Mouse (Mus musculus) spleen, postnatal 10 days (tissue): ENCODE measurements around the gene Adat1.
A peak's percentile ranks its signal among the peaks of the same experiment; 100 is the strongest.

Experiments
- DNase-seq, 2 experiments: peaks; one replicate each; pipeline ENCODE4 v3.0.0; 2021 to 2022; ENCODE audit warnings: low spot score in 2 of 2

Adat1 gene

DNA sequence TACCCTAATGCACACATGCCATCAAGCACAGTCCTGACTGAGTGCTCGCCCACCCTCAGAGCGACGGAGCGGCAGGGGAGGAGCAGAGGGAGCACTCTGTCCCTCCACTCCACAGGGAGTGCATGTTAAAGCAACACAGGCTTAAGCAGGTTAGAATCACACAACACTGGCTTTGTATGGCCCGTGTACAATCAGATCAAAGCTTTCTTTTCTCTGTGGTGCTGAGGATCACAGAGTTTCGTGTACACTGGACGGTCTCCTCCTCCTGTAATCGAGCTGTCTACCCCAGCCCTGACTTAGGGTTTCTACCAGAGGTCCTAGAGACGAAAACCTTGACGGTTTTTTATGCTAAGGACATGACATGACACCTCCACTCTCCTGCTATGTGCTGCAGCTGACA is 23.6 kb downstream of the Adat1 start:
- DNase-seq = no peak

DNA sequence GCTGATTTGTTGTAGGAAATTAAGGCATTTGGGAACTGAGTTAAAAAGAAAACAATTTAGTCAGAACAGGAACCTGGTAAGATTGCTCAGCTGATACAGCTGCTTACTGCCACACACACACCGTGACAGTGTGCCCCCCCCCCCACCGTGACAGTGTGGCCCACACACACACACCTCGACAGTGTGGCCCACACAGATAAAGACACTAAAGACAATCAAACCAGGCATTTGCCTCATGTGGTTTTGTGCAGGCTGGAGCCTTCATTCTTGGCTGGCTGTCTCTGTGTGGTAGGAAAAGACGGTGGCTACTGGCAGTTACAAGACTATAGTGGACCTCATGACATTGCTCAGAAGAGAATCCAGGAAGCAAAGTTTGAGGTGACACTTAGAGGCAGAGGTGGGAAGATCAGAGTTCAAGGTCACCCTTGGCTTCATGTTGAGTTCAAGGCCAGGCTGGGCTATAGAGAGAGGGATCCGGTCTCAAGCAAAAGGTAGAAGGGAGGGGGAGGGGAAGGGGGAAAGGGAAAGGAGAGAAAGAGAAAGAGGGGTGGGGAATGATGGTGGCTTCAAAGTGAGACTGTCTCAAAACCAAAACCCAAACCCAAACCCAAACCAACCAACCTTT is 24.7 kb downstream of the Adat1 start:
- DNase-seq = no peak

DNA sequence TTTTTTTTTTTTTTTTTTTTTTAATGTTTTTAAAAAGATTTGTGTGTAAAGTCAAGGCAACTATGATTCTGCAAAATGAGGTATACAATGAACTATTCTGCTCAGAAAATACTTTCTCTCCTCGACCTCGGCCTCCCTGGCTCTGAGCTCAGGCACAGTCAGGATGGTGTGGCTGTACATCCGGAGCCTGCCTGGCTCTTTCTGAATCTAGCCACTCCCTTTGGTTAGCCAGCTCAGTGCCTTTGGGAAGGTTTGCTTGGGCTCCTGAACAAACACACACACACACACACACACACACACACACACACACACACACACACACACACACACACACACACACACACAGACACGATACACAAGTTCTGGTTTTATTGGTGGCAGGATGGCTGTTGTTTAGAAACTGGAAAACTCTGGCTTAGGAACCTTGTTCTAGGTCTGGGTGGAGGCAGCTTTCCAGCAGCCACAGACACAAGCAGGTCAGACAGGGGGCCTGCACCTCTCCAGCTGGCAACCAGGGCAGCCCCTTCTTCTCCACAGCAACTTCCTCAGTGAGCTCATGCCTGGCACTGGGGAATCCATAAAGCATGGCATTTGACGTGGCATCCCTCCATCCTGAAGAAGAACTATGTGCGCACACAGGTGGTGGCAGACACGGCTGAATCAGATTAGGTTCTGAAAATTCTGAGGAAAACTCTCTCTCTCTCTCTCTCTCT is 27.1 kb downstream of the Adat1 start:
- DNase-seq = no peak

DNA sequence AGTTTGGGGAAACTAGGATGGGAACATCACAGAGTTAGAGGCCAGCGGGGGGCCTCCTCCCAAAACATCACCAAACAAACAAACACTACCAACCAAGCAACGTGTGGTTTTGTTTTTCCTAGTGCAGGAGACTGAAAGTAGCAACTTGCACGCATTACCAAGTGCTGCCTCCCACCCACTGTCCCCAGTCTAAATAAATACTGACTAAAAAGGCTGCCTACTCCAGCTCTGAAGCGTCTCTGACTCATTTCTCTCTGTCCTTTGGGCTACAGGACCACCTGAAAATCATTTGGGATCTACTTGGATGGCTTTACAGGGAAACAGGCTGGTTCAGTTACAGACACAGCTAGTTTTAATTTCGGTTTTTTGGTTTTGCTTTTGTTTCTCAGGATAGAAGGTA is 27.8 kb downstream of the Adat1 start:
- DNase-seq = no peak

DNA sequence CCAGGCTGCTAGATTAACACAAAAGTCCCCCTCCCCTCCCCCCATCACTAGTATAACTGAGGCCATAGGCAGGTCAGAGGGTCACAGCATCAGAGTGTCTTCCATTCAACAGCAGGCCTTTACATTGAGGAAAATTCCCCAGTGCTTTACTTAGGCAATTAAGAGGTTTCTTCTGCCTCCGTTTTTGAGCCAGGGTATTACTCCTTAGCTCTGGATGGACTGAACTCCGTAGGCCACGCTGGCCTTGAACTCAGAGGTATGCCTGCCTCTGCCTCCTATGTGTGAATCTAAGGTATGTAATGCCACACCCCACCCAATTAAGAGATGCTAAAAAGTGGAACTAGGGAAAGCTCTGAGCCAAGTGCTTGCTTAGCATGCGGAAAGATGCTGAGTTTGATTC is 28.6 kb downstream of the Adat1 start:
- DNase-seq = no peak

DNA sequence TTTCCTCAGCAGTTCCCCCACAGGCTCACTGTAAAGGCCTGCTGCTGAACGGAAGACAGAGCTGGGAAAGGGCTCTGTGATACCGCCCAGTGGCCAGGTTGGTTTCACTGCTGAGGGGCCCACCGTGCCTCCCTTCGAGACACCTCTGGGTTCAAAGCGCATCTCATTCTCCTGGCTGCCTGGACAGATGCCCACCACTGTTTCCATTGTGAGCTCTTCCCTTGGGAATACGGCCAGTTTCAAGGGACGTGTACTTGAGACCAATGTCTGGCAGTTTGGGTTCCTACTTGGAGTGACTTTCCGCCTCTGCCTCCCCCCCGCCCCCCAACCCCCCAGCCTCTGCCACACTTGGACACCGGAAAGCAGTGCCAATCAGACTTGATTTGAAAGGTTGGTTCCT is 29.0 kb downstream of the Adat1 start:
- no peak for DNase-seq

DNA sequence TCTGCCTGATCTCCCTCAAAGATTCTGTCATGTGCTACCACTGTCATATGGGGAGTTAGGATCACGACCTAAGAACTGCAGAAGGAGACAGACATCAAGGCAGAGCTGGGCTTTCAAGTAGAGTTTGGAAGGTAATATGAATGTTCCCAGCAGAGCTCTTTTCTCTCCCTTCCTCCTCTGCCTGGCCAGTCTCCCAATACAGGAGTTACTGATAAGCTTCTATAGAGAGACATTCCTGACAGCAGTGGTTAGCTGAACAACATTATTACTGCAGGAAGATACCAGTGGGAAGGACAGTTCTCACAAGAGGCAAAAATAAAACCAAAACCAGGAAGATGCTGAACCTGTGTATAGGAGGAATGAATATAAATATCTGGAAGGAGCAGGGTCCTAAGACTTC is 29.5 kb downstream of the Adat1 start:
- DNase-seq = no peak

DNA sequence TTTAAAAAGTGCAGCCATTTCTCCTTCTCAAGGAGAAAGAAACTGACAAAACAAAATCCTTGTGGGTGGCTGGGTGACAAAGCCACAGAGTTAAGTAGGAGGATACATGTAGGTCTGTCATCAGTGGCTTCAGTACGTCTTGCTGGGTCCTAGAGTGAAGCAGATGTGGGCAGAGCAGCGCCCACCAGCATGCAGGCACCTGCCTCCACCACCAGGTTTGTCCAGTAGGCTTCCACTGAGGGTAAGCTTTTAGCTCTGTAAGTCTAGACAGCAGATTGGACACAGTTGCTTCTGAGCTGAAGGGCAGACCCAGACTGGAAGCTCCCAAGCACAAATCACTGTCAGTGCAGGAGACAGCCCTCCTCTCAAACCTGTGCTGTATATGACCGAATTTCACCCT is 30.8 kb downstream of the Adat1 start:
- DNase-seq = no peak

DNA sequence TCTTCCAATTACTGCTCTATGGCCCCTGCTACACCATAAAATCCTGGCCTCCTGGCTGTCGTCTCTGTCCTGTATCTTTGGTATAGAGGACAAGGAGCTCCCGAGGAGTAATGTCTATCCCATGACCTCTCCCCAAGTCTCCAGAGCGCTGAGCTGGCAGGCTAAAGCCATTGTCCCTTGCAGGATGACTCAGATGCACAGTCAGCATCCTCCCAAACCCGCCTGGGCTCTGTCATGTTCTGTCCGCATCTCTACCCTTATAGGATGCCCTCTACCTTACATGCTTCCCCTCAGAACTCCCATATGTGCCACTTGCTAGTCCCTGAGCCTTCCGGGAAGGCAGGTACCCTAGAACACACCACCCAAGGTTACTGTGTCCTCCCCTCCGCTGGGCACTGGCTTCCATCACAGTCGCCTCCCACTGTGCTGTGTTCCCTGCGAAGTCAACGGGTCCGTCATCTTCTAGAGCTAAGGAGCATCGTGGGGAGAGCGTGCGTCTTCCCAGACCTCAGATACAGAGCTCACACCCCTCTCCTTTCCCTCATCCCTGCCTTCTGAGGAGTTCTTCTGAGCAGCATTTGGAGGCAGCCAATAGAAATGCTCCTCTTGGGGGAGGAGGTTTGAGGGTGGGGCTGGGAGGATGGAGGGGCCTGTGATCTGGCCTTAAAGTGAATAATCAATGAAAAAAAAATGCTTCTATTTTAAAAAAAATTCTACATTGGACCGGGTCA is 31.3 kb downstream of the Adat1 start:
- DNase-seq = no peak

DNA sequence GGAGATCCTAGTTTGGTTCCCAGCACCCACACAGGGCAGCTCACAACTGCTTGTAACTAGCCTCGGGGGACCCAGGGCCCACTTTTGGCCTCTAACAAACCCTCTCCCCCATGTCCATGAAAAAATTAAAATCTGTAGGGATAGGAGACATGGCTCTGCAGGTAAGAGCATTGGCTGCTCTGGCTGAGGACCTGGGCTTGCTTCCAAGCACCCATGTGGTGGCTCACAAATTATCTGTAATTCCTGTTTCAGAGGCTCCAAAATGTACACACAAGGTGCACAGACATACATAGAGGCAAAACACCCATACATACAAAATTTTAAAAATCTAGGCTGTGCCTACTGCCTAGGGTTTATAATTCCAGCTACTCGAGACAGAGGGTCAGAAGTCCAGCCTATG is 34.9 kb downstream of the Adat1 start:
- DNase-seq = no peak

DNA sequence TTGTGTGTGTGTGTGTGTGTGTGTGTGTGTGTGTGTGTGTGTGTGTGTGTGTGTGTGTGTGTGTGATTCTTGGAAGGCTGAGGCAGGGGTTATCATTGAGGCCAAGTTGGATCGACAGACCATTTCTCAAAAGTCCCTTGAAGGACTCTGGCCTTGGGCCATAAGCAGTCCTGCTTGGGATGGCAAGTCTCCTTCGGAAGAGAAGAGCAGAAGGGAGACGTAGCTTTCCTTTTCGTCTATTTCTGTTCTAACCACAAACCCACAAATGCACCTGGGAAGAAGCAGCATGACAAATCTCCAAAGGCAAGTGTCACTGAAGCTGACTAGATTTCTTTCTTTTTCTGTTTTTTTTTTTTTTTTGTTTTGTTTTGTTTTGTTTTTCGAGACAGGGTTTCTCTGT is 36.2 kb downstream of the Adat1 start:
- DNase-seq = no peak

DNA sequence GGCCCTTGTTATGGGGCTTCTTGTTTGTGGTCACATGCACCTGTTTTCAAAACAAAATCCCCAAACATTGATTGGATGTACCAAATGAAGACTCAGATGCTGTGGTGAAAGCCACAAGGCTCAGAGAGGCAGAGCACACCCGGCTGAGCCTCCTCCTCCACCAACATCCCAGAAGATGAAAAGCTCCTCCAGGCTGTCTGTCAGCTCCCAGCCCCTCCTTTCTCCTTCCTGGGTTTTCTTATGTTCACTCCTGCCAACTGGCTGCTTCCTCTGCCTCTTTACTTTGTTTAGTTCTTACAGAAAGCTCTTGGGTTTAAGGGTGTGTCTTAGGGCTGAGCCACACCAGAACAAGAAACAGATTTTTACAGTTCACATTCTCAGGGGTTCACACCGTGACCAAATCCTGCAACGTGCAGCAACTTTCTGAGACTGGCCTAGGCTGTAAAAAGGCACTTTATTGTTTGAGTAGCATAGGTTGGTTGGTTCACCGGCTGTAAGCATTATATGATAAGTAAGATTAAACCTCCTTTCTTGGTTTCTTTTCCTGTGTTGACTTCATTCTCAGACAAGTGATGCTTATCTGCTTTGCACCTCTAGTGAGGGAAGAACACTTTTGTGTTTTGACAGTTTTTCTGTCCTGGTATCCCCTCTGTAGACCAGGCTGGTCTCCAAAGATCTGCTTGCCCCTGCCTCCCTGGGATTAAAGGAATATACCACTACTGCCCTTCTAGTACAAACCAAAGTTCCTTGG is 37.1 kb downstream of the Adat1 start:
- DNase-seq = no peak

DNA sequence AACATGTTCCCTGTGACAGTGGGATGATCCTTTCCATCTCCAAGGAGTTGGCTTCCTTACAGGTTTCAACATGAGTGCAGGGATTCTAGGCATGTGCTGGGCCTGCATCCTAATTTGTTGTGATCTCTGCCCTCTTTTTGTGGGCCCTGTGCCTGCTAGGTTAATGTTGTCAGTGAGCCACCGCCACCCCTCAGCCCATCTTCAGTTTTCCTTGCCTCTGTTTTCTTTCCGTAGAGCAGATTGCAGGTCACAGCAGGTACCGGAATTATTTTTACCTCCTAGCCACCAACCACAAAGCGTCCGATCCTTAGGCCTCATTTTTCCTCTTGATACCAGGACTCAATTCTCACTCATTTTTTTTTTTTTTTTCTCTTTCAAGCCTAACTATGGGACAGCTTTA is 40.2 kb downstream of the Adat1 start:
- no peak for DNase-seq

DNA sequence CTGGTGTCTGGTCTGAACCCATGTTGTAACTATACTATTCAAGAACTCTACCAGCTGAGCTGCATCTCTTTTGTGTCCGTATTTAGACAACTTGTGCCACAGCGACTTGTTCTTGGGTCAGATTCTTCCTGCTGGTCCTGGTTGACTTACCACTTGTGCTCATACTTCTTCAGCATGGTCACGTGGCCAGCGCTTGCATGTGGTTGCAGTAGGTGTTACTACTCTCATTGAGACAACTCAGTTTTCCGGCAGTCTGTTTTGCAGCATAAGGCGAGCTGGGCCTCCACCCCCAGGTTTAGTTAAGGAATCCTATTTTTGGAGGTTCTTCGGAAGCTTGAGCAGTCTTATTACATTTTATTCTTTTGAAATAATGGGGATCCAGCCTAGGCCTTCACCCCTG is 40.8 kb downstream of the Adat1 start:
- peak in 1 of 2 experiments; percentile 63 for DNase-seq

DNA sequence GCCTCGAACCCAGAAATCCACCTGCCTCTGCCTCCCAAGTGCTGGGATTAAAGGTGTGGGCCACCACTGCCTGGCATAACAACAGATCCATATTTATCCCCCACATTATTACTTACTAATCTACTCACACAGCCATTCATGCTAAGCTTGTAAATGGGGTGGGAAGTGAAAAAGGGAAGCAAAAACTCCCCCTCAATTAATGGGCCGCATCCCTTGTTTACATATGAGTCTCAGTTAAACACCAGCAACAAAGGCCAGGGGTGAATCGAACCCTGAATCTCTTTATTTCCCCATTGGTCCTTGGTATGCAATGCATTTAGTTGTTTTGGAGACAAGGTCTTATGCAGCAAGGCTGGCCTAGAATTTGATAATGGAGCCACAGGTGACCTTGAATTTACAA is 41.3 kb downstream of the Adat1 start:
- no peak for DNase-seq

DNA sequence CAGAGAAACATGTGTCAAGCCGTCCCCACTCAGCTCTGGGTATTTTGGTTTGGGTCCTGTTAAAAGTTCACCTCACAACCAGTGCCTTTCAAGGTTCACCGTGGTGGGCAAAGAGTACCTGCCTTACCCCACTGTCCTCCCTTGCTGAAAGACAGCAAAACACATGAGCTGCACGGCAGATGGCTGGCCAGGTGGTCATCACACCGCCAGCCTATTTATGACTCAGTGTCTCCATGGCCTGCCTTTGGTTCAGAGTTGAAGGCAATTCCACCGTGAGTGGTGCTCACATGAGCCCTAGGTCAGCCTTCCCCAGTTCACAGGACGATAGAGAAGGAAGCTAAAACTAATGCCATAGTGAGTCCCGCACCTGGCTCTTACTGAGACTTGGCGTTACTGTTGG is 44.1 kb downstream of the Adat1 start:
- no peak for DNase-seq

DNA sequence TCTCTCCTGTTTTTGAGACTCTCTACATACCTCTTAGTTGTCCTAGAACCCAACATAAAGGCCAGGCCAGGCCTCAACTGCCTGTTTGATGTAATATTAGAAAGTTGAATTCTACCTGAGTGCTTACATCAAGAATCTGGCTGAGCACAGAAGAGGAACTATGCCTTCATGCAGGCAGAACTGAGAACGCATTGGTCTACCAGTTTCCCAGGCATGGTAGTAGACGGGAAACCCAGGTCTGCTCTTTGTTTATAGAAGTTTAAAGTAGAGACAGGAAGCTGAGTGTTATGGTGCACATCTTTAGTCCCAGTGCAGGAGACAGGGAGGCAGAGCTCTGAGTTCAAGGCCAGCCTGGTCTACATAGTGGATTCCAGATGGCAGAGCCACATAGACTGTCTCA is 45.0 kb downstream of the Adat1 start:
- no peak for DNase-seq

DNA sequence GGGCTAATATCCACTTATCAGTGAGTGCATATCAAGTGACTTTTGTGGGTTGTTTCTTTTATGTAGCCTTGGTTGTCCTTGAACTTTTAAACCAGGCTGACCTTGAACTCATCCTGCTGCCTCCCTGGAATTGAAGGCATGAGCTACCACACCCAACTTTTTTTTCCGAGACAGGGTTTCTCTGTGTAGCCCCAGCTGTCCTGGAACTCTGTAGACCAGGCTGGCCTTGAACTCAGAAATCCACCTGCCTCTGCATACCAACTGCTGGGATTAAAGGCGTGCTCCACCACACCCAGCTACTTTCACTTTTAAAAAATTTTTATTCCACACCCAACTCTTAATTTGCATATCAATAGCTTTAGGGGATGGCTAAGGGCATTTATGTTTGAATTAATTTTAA is 48.6 kb downstream of the Adat1 start:
- no peak for DNase-seq

DNA sequence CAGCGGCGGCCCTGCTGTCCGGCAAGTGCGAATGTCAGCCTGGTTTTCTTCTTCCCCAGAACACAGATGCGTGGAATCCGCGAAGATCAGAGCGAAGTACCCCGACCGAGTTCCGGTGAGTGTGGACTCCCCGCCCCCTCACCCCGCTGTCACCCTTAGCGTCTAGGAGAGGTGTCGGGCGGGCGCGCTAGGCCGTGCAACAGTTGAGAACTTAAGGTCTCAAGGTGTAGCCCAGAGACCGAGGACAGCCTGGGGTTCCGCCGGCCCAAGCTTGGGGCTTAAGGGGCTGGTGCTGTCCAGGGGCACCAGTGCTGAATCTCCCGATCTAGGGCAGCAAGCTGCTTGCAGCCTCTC is 51.0 kb downstream of the Adat1 start:
- DNase-seq = peak in 1 of 2 experiments; percentile 79

DNA sequence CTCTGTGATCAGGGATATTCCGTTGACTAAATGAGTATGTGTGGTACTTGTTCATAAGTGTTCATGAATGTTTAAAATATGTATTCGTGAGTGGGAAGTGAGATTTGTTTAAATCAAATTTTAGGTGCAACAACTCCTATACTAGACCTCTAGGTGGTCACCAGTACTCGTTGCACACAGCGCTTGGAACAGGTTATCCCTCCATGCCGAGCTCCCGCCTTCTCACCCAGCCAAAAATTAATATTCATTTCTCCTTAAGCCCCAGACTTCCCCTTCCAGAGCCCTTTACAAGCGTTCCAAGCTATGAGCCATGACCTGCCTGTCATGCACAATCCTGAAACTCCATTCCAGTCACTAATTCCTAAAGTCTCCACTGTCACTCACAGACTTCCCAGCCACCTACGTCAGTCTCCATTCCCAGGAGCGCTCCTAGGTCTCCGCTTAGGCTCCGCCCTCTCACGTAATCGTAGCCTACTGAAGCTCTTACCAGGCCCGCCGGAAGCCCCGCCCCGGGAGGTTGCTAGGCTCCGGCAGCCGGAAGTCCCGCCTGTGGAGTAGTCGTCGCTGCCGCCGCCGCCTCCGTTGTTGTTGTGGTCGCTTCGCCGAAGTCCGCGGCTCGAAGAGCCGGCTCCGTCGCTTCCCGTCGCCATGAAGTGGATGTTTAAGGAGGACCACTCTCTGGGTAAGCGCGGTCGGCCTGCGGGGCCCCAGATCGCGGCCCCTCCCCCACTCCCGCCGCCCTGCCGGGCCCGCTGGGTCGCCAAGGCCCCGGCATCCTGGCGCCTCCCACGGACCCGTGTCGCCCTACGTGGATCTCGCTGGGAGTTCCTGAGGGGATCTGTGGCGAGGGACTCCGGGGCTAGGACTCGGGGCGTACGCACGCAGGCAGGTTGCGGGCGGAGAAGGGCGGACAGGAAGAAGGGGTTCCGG is 51.7 kb downstream of the Adat1 start, which contains the start of gene Gabarapl2:
Gabarapl2 (plus strand) TSS at position 533 of the 930 bp plus-strand sequence.
- DNase-seq = peak; percentile 95 to 99

DNA sequence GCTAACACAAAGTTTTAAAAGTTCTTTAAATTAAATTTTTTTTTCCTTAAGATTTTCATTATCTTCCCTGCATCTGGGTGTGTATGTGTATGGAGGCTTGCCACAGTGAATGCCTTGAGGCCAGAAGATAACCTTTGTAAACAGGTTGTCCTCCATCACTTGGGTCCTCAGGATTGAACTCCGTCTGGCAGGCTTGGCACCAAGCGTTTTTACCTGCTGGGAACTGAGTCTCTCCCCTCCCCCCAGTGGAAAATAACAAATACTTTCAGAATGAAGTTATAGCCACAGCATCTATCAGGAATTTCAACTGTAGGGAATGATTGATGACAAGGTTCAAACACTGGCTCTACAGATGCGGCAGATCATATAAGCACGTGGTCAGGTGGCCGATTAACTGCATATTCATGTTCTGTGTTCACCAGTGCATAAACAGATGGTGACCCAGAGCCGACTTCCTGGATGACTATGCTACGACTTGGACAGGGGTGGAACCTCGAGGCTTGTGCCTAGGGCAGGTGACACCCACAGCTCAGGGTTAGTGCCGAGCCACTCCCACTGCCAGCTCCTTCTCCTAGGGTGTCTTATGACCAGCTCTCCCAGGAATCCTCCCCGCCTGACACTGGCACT is 52.5 kb downstream of the Adat1 start:
- DNase-seq = peak; percentile 60 to 73
